Mouse (Mus musculus) embryonic facial prominence, embryonic 14.5 days (tissue): ENCODE results near the gene Glis2. TPM values are rescaled to one million over a fixed set of nuclear protein-coding genes. Genes with fewer than 3 reads are reported as not detected.

Experiments
- ATAC-seq: fragments of 200-750 bp; cut with Nextera tagmentation; 2 replicates; pipeline ENCODE4 v1.8.0; 2017; ENCODE audit warnings: low read depth, moderate number of reproducible peaks, moderate TSS enrichment
- DNase-seq: peaks from one replicate; pipeline ENCODE4 v3.0.0-alpha.2; 2015; ENCODE audit warnings: low spot score
- H3K27ac ChIP-seq: fragments of 300-500 bp; sonication (generic); replicated peaks from 2 replicates; pipeline ENCODE4 v1.5.1; 2014; ENCODE audit warnings: low read depth, mild to moderate bottlenecking, low read length, moderate library complexity
- H3K27me3 ChIP-seq: fragments of 300-500 bp; sonication (generic); replicated peaks from 2 replicates; pipeline ENCODE4 v1.6.1; 2014; ENCODE audit warnings: low read length; ENCODE audit not compliant: control insufficient read depth, insufficient read depth
- H3K36me3 ChIP-seq: fragments of 300-500 bp; sonication (generic); 2 replicates; pipeline ENCODE4 v1.6.1; 2014; ENCODE audit warnings: low read length, mixed read lengths; ENCODE audit not compliant: control insufficient read depth, insufficient read depth
- H3K4me1 ChIP-seq: fragments of 300-500 bp; sonication (generic); 2 replicates; pipeline ENCODE4 v1.6.1; 2014; ENCODE audit warnings: antibody characterized with exemption, low read length; ENCODE audit not compliant: control insufficient read depth, insufficient read depth
- H3K4me2 ChIP-seq: fragments of 300-500 bp; sonication (generic); 2 replicates; pipeline ENCODE4 v1.6.1; 2014; ENCODE audit warnings: low read depth, mild to moderate bottlenecking, low read length, moderate library complexity, mixed read lengths
- H3K4me3 ChIP-seq: fragments of 300-500 bp; sonication (generic); 2 replicates; pipeline ENCODE4 v1.5.1; 2014; ENCODE audit warnings: low read depth, mild to moderate bottlenecking, low read length
- H3K9ac ChIP-seq: fragments of 300-500 bp; sonication (generic); 2 replicates; pipeline ENCODE4 v1.6.1; 2014; ENCODE audit warnings: low read depth, mild to moderate bottlenecking, low read length, moderate library complexity, mixed read lengths
- H3K9me3 ChIP-seq: fragments of 300-500 bp; sonication (generic); 2 replicates; pipeline ENCODE4 v1.6.1; 2016; ENCODE audit warnings: low read length; ENCODE audit not compliant: control insufficient read depth
- WGBS: fragments of 180-500 bp; shearing (Covaris S2); extraction: QIAGEN DNeasy Blood & Tissue Kit; methylation state at CpG from one replicate; pipeline ENCODE4 v1.1.7; 2014; 5-methylcytosine and 5-hydroxymethylcytosine counted together
- polyA plus RNA-seq: library from polyadenylated mRNA; unstranded; fragments of >200 nt; fragmentation: Nextera tagmentation; extraction: Ambion mirVana; gene quantifications from 2 replicates; pipeline ENCODE4 v1.2.1, GENCODE M21; 2014

The Glis2 gene
- polyA plus RNA-seq, 1 experiment from 2014 or later = 34.7 TPM

DNA sequence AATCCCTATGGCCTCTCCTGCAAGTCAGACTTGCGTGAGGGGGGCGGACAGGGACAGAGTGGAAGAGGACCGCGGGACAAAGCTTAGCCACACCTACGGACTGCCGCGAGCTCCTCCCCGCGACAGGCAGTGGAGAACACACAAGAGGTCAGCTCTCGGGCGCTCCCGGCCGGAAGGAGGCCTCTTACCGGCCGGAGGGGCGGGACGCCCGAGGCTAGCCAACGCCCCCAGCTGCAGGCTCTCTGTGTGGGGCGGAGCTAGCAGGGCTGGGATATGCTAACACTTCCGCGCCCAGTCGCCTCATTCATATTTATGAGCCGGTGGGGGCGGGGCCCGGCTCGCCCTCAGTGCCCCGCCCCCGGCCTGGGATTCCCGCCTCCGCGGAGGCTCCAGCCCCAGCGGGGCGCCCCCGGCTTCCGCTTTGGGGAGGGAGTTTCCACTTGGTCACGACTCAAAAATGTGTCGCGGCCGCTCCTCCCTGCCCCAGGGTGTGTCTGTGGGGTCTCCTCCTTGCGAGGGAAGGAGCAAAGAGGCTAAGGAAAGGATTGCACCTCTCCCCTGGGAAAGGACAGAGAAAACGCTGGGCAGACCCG, 7.9 kb upstream of the Glis2 start:
- H3K9me3 ChIP-seq = no peaks in the 10 kb centered on the region
- H3K27ac ChIP-seq = peak overlapping the region; percentile 93
- peak overlapping the region; percentile 69 for H3K9ac ChIP-seq
- under 1% methylated on average over 21 of the region's 43 CpGs for WGBS
- peak; percentile 99 for ATAC-seq
- peak; percentile 99 for DNase-seq
- H3K36me3 ChIP-seq = peaks cover 8% of the 10 kb centered on the region; the same call in 1 of the 2 replicates
- peak overlapping the region; percentile 47 for H3K4me3 ChIP-seq
- H3K4me2 ChIP-seq = peak overlapping the region; percentile 68
- H3K27me3 ChIP-seq = no peaks in the 10 kb centered on the region
- peaks cover 9% of the 10 kb centered on the region for H3K4me1 ChIP-seq

DNA sequence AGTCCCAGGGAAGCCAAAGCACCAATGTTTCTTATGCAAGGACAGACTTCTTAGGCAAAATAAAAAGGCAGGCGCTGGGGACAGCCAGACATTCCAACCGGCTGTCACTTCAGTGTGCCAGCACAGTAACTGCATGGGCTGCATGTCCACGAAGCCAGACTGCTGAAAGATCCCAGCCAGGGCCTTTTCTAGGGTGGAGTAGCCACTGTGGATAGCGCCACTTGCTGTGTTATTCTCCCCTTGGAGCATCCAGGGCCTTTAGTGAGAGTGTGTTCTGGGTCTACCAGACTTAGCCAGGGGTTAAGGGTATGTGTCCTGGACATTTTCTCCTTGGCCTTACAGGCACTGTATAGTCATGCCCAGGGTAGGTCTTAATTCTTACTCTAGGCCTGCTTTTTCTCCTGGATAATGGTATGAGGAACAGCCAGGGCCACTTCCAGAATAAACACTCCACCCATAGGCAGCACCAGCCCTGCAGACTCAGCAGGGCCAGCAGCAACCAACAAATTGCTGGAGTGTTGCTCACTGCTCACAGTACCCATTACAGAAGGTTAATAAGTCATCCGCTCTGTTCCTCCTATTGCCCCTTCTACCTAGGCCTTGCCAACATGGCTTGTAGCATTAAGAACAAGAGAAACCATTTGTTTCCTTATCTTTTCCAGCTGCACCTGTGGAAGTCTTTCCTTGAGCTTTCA, 6.8 kb upstream of the Glis2 start:
- H3K4me3 ChIP-seq = no peak overlapping the region
- peaks cover 14% of the 10 kb centered on the region for H3K4me1 ChIP-seq
- no peak for DNase-seq
- ATAC-seq = no peak
- H3K27me3 ChIP-seq = no peaks in the 10 kb centered on the region
- H3K27ac ChIP-seq = peak overlapping the region; percentile 93
- 0 out of 2 replicates have a peak overlapping the region, but pooled peaks have one; percentile 68 for H3K4me2 ChIP-seq
- H3K9ac ChIP-seq = peak overlapping the region; percentile 69
- peaks cover 14% of the 10 kb centered on the region for H3K36me3 ChIP-seq
- WGBS = 56% methylated on average over 5 of the region's 5 CpGs
- H3K9me3 ChIP-seq = no peaks in the 10 kb centered on the region

DNA sequence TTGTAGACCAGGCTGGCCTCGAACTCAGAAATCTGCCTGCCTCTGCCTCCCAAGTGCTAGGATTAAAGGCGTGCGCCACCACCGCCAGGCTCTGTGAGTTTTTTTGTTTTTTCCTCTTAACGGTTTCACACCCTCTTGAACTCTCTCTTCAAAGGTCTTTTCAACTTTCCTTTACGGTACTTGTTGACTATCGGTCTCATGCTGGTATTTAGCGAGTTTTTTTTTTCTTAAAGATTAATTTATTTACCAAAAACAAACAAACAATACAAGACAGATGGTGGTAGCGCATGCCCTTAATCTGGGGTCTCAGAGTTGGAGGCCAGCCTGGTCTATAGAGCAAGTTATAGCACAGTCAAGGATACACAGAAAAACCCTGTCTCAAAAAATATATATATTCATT, 4.3 kb upstream of the Glis2 start:
- Histone ChIP-seq H3K36me3 (peaks cover 14% of the 10 kb centered on the region), H3K9me3 (no peaks in the 10 kb centered on the region), H3K27me3 (no peaks in the 10 kb centered on the region), H3K4me2 (no peak overlapping the region), H3K4me3 (no peak overlapping the region), H3K27ac (no peak overlapping the region), H3K9ac (no peak overlapping the region), H3K4me1 (peaks cover 21% of the 10 kb centered on the region)
- no peak for ATAC-seq
- no peak for DNase-seq
- WGBS = 96% methylated on average over 9 of the region's 9 CpGs

DNA sequence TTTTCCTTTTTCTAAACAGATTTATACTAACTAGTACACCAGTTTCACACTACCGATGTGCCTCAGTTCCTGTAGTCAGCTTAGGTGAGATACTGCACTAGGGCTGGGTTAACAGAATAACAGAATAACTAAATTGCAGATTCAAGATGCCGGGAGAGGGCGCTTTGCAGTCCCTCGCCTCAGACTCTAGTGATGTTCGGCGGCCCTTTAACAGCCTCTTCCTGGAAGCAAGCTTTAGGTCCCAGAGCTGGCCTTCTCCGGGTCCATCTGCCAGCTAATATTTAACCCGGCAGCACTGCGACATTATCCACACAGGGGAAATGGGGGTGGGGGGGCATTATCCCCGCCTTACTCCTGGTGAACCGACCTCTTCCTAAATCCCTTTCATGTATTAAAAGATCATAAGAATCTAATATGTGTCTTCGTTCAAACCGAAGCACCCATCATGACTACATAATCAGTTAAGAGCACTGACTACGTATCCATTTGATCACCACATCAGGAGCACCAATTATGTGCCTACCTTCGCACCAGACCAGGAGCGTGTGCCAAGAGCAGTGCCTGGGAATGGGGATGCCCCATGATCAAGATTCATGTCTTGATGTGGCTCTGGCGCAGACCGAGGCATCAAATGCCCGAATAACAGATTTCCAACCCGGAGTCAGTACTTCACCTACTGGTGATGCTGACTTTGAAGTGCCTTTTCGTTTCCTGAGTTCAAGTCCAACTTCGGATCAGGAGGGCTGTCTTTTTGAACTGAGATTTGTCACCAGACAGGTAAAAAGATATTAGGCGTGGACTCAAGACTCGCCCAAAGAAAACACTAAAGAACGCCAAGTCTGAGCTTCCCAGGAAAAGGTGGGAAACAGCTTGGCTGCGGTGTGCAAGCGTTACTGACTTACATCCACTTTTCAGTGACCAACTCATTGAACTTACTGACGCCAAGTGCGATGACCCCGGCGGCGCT, 1.3 kb upstream of the Glis2 start:
- H3K27ac ChIP-seq = peak overlapping the region; percentile 95
- no peaks in the 10 kb centered on the region for H3K9me3 ChIP-seq
- ATAC-seq (no peak), DNase-seq (peak; percentile 82)
- H3K4me2 ChIP-seq = peak overlapping the region; percentile 96
- H3K36me3 ChIP-seq = peaks cover 14% of the 10 kb centered on the region
- peak overlapping the region; percentile 90 for H3K9ac ChIP-seq
- WGBS = 14% methylated on average over 32 of the region's 32 CpGs
- peak overlapping the region; percentile 73 for H3K4me3 ChIP-seq
- peaks cover 38% of the 10 kb centered on the region for H3K4me1 ChIP-seq
- no peaks in the 10 kb centered on the region for H3K27me3 ChIP-seq

DNA sequence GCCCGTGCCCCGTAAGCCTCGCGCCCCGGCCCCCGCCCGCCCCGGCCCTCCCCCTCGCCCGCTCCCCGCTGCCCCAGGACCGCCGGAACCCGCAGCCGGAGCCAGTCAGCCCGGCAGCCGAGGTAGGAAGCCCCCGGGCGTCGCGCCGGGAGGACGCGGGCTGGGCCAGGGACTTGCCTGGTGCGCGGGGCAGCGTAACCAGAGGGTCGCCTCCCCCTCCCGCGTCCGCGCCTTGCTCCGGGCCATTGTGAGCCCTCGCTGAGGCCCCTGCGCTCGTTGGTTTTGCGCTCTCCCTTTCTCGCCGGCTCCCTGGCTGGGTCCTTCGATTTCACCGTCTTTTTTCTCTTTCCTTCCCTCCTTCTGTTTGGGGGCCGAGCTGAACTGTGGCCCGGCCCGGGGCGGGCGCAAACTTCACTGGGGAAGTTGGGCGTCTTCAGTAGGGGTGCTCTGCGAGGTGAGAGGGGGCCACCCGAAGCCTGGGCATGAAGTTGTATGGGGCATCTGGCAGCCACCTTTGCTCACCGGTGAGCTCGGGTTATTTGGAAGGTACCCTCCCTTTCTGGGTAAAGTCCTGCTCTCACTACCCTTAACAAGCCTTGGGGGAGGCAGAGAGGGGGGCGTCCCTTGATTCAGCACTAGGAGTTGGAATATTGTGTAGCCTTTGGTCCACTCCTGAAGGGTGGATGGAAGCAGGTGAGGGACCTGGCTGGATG, 457 bp downstream of the Glis2 start:
- under 1% methylated on average over 19 of the region's 52 CpGs for WGBS
- Histone ChIP-seq H3K9ac (peak overlapping the region; percentile 90), H3K27ac (peak overlapping the region; percentile 95), H3K4me1 (peaks cover 54% of the 10 kb centered on the region), H3K4me2 (peak overlapping the region; percentile 96), H3K4me3 (peak overlapping the region; percentile 73), H3K27me3 (no peaks in the 10 kb centered on the region), H3K36me3 (peaks cover 14% of the 10 kb centered on the region), H3K9me3 (no peaks in the 10 kb centered on the region)
- peak; percentile 28 for ATAC-seq
- DNase-seq = peak; percentile 55

DNA sequence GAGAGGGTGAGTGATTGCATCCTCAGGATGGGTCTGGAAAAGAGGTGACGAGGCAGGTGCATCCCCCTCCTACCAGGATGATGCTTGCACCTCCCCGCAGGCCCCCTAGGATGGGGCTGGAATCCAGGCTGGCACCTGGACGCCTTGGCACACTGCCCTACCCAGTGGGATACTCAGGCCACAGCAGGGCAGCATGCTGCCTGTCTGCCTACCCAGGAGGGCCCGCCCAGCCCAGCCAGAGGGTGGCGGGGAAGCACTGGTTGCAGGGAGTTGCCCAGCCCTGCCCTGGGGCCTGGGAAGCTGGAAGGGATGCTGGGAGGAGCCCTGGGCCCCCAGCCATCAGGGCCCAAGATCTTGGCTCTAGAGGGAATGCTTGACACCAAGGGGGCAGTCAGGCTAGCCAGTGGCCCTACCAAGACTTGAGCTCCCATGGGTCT, 1.0 kb downstream of the Glis2 start:
- no peak for DNase-seq
- Histone ChIP-seq H3K27me3 (no peaks in the 10 kb centered on the region), H3K4me2 (peak overlapping the region; percentile 96)

DNA sequence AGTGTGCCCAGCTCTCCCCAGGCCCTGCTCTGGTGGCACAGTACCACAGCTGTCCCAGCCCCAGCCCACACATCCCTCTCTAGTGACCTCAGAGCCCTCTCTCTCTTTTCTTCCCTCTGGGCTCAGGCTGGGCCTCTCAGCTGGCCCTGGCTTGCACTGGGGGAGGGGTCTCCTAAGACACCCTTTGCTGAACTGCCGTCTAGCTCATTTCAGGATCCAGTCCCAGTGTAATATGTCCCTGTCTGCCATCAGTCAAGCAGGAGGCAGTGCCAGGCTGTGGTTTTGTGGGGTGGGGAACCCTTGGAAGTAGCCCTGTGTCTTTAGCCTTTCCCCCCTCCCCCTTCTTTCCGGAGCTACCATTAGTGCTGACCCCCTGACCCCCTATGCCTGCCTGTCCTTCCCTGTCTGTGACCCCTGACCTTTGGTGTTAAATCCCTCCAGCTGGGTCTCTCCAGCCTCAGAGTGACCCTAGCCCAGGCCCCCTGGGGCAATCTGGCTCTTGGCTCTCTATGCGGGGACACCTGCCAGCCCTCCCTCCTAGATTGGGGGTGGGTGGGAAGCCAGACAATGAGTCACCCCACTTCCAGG, 1.7 kb downstream of the Glis2 start:
- ATAC-seq = no peak
- H3K27ac ChIP-seq = peak overlapping the region; percentile 95
- peaks cover 57% of the 10 kb centered on the region for H3K4me1 ChIP-seq
- DNase-seq = peak; percentile 59
- H3K4me3 ChIP-seq = peak overlapping the region; percentile 73
- no peaks in the 10 kb centered on the region for H3K9me3 ChIP-seq
- H3K4me2 ChIP-seq = peak overlapping the region; percentile 96
- peak overlapping the region; percentile 90 for H3K9ac ChIP-seq
- no peaks in the 10 kb centered on the region for H3K27me3 ChIP-seq
- peaks cover 6% of the 10 kb centered on the region; the same call in 1 of the 2 replicates for H3K36me3 ChIP-seq
- 15% methylated on average over 3 of the region's 3 CpGs for WGBS

More for the DNA sequence above, 1.0 kb downstream of the Glis2 start:
- peak overlapping the region; percentile 95 for H3K27ac ChIP-seq
- peak; percentile 12; the same call in 1 of the 2 replicates for ATAC-seq
- peaks cover 54% of the 10 kb centered on the region for H3K4me1 ChIP-seq
- WGBS = 22% methylated on average over 1 of the region's 5 CpGs
- H3K4me3 ChIP-seq = peak overlapping the region; percentile 73
- peak overlapping the region; percentile 90 for H3K9ac ChIP-seq
- no peaks in the 10 kb centered on the region for H3K9me3 ChIP-seq
- H3K36me3 ChIP-seq = peaks cover 11% of the 10 kb centered on the region
